Mouse (Mus musculus) frontal cortex, postnatal 36 days (tissue): Measurements from ENCODE around the gene Gipc3.

ENCODE experiments used
- DNase-seq, 2 experiments: peaks; one replicate each; pipeline ENCODE4 v3.0.0; 2022; ENCODE audit warnings: low spot score in 2 of 2

The Gipc3 gene

GRCm38 (mm10) chr10:81367207-81367495, 24.1 kb upstream of the Gipc3 start:
- no peak for DNase-seq

- DNase-seq, result no peak
Measured at GRCm38 (mm10) chr10:81366477-81367206, 23.6 kb upstream of the Gipc3 start.

GRCm38 (mm10) chr10:81365672-81366476, 22.8 kb upstream of the Gipc3 start, which contains the start of gene 4930404N11Rik:
4930404N11Rik (minus strand) TSS chr10:81365816.
- no peak for DNase-seq

GRCm38 (mm10) chr10:81365073-81365472, 22.0 kb upstream of the Gipc3 start:
- DNase-seq, result peak in 1 of 2 experiments; percentile 63

- DNase-seq, result no peak
Measured at GRCm38 (mm10) chr10:81364666-81365065, 21.6 kb upstream of the Gipc3 start.

GRCm38 (mm10) chr10:81363436-81364346, 20.6 kb upstream of the Gipc3 start:
- DNase-seq, result no peak

- DNase-seq, result no peak
Measured at GRCm38 (mm10) chr10:81362336-81362949, 19.4 kb upstream of the Gipc3 start.

GRCm38 (mm10) chr10:81360721-81361120, 17.7 kb upstream of the Gipc3 start:
- no peak for DNase-seq

GRCm38 (mm10) chr10:81358841-81359240, 15.8 kb upstream of the Gipc3 start:
- DNase-seq, result no peak

GRCm38 (mm10) chr10:81358209-81358608, 15.1 kb upstream of the Gipc3 start:
- DNase-seq, result no peak

GRCm38 (mm10) chr10:81356991-81357844, 14.2 kb upstream of the Gipc3 start, which contains the start of gene Mfsd12:
Mfsd12 (plus strand) TSS chr10:81357491.
- peak; percentile 87 to 92 for DNase-seq

- DNase-seq, result no peak
Measured at GRCm38 (mm10) chr10:81356352-81356990, 13.4 kb upstream of the Gipc3 start.

- DNase-seq, result no peak
Measured at GRCm38 (mm10) chr10:81355533-81355932, 12.5 kb upstream of the Gipc3 start.

- no peak for DNase-seq
Measured at GRCm38 (mm10) chr10:81354738-81355477, 11.8 kb upstream of the Gipc3 start.

GRCm38 (mm10) chr10:81351678-81352291, 8.7 kb upstream of the Gipc3 start:
- no peak for DNase-seq

- peak; percentile 100 for DNase-seq
Measured at GRCm38 (mm10) chr10:81350351-81351063, 7.4 kb upstream of the Gipc3 start, which contains the start of gene Hmg20b. Hmg20b (minus strand) TSS chr10:81350480.

- no peak for DNase-seq
Measured at GRCm38 (mm10) chr10:81349961-81350350, 6.9 kb upstream of the Gipc3 start.

GRCm38 (mm10) chr10:81349146-81349545, 6.1 kb upstream of the Gipc3 start:
- DNase-seq, result no peak
